Comparison of ENCODE assay signal across 18 mouse cellular contexts in genomic region chrX:136204406-136204805, GRCm38 (mm10). TPM values are rescaled to one million over a fixed set of nuclear protein-coding genes. Genes with fewer than 3 reads are reported as not detected.
"Had no signal": no experiment of that assay in that cellular context is flagged by ENCODE, and none has a peak within 500 bp of the region (broad histone marks: within the 10 kb centered on the region; RNA-seq: fewer than 3 reads in every experiment).

No protein-coding gene starts in this region.

- H3K4me1 ChIP-seq: heart, embryonic 10.5 days; heart, embryonic 12.5 days; hindbrain, embryonic 12.5 days; kidney, embryonic 15.5 days; limb, embryonic 13.5 days; limb, embryonic 15.5 days had no signal

- H3K27ac ChIP-seq: hindbrain, embryonic 12.5 days; hindbrain, embryonic 14.5 days; kidney, embryonic 15.5 days; kidney, postnatal 0 days; limb, embryonic 13.5 days; limb, embryonic 15.5 days; liver, embryonic 14.5 days had no signal

- H3K9ac ChIP-seq: hindbrain, embryonic 12.5 days; kidney, embryonic 15.5 days; limb, embryonic 13.5 days; limb, embryonic 15.5 days; liver, embryonic 14.5 days had no signal

- ATAC-seq: inflammation-experienced regulatory T-cells, adult 6 months had no signal

- H3K9me3 ChIP-seq: heart, embryonic 10.5 days; heart, embryonic 12.5 days; hindbrain, embryonic 10.5 days; hindbrain, embryonic 12.5 days; kidney, embryonic 15.5 days; limb, embryonic 13.5 days; limb, embryonic 15.5 days had no signal

- DNase-seq: kidney, adult 11 months; kidney, adult 2 months; kidney, adult 9 months; kidney, postnatal 36 days had no signal

- H3K27me3 ChIP-seq: heart, embryonic 12.5 days had no signal

- H3K36me3 ChIP-seq: heart, embryonic 10.5 days; heart, embryonic 12.5 days; hindbrain, embryonic 10.5 days; hindbrain, embryonic 12.5 days; kidney, embryonic 15.5 days; limb, embryonic 13.5 days; limb, embryonic 15.5 days had no signal

RNA-seq across cellular contexts. Expression of gene Tceal5, which starts 0.7 kb away (rescaled TPM):
- total RNA-seq: granulocyte monocyte progenitor cell, adult 5-6 weeks; heart, adult 8-10 months had no signal
- polyA plus RNA-seq: inflammation-experienced regulatory T-cells, adult 6 months had no signal

RNA-seq across cellular contexts. Expression of gene Tceal7, which starts 10.2 kb away (rescaled TPM):
- total RNA-seq: granulocyte monocyte progenitor cell, adult 5-6 weeks had no signal
- polyA plus RNA-seq: inflammation-experienced regulatory T-cells, adult 6 months; kidney, adult 2 months; large intestine, adult 2 months had no signal

RNA-seq across cellular contexts. Expression of gene Bex1, which starts 10.9 kb away (rescaled TPM):
- polyA plus RNA-seq: inflammation-experienced regulatory T-cells, adult 6 months had no signal
